In genomic region chr1:10837180-10837579, GRCm38 (mm10) we compare ENCODE assay signal across 8 mouse cellular contexts.
DNase-seq lines count a peak whose midpoint lies in the region; ATAC-seq lines count a peak whose summit lies in the region.
"Had no signal": no experiment of that assay in that cellular context is flagged by ENCODE, and none has a peak within 500 bp of the region (broad histone marks: within the 10 kb centered on the region; RNA-seq: fewer than 3 reads in every experiment).

No protein-coding gene starts in this region.

- 76% methylated on average over 2 of the region's 2 CpGs for WGBS in hindbrain, embryonic 16.5 days
- WGBS in hindbrain, embryonic 11.5 days, result 86% methylated on average over 2 of the region's 2 CpGs
- 73% methylated on average over 2 of the region's 2 CpGs for WGBS in midbrain, embryonic 16.5 days
- 67% methylated on average over 2 of the region's 2 CpGs for WGBS in midbrain, embryonic 15.5 days

- DNase-seq in hindbrain, embryonic 11.5 days (ENCODE audit: low spot score), result no peak
- peak; percentile 3 to 9 for DNase-seq in kidney, postnatal 4 days
- peak; percentile 5 for DNase-seq in right cerebral cortex, postnatal 4 days
- no peak for DNase-seq in testis, postnatal 10 days (ENCODE audit: low spot score)

- no peak overlapping the region for H3K4me3 ChIP-seq in hindbrain, embryonic 16.5 days (ENCODE audit: low read length)
- no peak overlapping the region for H3K4me3 ChIP-seq in hindbrain, embryonic 11.5 days (ENCODE audit: low read depth, low read length)
- no peak overlapping the region for H3K4me3 ChIP-seq in midbrain, embryonic 16.5 days (ENCODE audit: low read depth, low read length)
- no peak overlapping the region for H3K4me3 ChIP-seq in midbrain, embryonic 15.5 days
- H3K4me3 ChIP-seq: limb, embryonic 15.5 days had no signal

- no peak overlapping the region for H3K4me2 ChIP-seq in hindbrain, embryonic 16.5 days (ENCODE audit: low read length)
- H3K4me2 ChIP-seq in hindbrain, embryonic 11.5 days (replicated peaks; ENCODE audit: low read depth, low read length), result no peak overlapping the region
- no peak overlapping the region for H3K4me2 ChIP-seq in midbrain, embryonic 16.5 days (ENCODE audit: low read length)
- no peak overlapping the region for H3K4me2 ChIP-seq in midbrain, embryonic 15.5 days
- H3K4me2 ChIP-seq: limb, embryonic 15.5 days had no signal

- no peak overlapping the region for H3K9ac ChIP-seq in hindbrain, embryonic 16.5 days (ENCODE audit: low read depth, low read length)
- no peak overlapping the region for H3K9ac ChIP-seq in hindbrain, embryonic 11.5 days (ENCODE audit: low read depth, low read length)
- H3K9ac ChIP-seq in midbrain, embryonic 16.5 days (ENCODE audit: low read depth, low read length), result no peak overlapping the region
- no peak overlapping the region for H3K9ac ChIP-seq in midbrain, embryonic 15.5 days
- H3K9ac ChIP-seq: limb, embryonic 15.5 days had no signal

- H3K36me3 ChIP-seq in hindbrain, embryonic 16.5 days (ENCODE audit: control insufficient read depth, insufficient read depth, low read length), result no peaks in the 10 kb centered on the region
- no peaks in the 10 kb centered on the region for H3K36me3 ChIP-seq in hindbrain, embryonic 11.5 days (ENCODE audit: control insufficient read depth, insufficient read depth, low read length)
- no peaks in the 10 kb centered on the region for H3K36me3 ChIP-seq in midbrain, embryonic 16.5 days (ENCODE audit: control insufficient read depth, insufficient read depth, low read length)
- no peaks in the 10 kb centered on the region for H3K36me3 ChIP-seq in midbrain, embryonic 15.5 days (replicated peaks)
- H3K36me3 ChIP-seq: limb, embryonic 15.5 days had no signal

- H3K4me1 ChIP-seq in hindbrain, embryonic 16.5 days (ENCODE audit: control insufficient read depth, insufficient read depth, low read depth, low read length), result no peaks in the 10 kb centered on the region
- H3K4me1 ChIP-seq in hindbrain, embryonic 11.5 days (replicated peaks; ENCODE audit: control insufficient read depth, insufficient read depth, low read length), result no peaks in the 10 kb centered on the region
- no peaks in the 10 kb centered on the region for H3K4me1 ChIP-seq in midbrain, embryonic 16.5 days (ENCODE audit: control insufficient read depth, insufficient read depth, low read length)
- H3K4me1 ChIP-seq in midbrain, embryonic 15.5 days, result no peaks in the 10 kb centered on the region
- H3K4me1 ChIP-seq: limb, embryonic 15.5 days had no signal

- peaks cover 4% of the 10 kb centered on the region; the same call in 1 of the 2 replicates for H3K9me3 ChIP-seq in hindbrain, embryonic 16.5 days (ENCODE audit: control insufficient read depth, low read length)
- no peaks in the 10 kb centered on the region for H3K9me3 ChIP-seq in hindbrain, embryonic 11.5 days (ENCODE audit: control insufficient read depth, low read length)
- 0 out of 2 replicates have a peak, but pooled peaks cover 4% of the 10 kb centered on the region for H3K9me3 ChIP-seq in midbrain, embryonic 16.5 days (replicated peaks; ENCODE audit: control insufficient read depth, low read length, poor library complexity, severe bottlenecking)
- no peaks in the 10 kb centered on the region for H3K9me3 ChIP-seq in midbrain, embryonic 15.5 days
- H3K9me3 ChIP-seq: limb, embryonic 15.5 days had no signal

- no peak overlapping the region for H3K27ac ChIP-seq in hindbrain, embryonic 16.5 days (ENCODE audit: low read depth, low read length)
- H3K27ac ChIP-seq in hindbrain, embryonic 11.5 days (ENCODE audit: low read depth, low read length), result no peak overlapping the region
- no peak overlapping the region for H3K27ac ChIP-seq in midbrain, embryonic 16.5 days (ENCODE audit: low read length)
- H3K27ac ChIP-seq in midbrain, embryonic 15.5 days, result no peak overlapping the region
- H3K27ac ChIP-seq: limb, embryonic 15.5 days had no signal

- peak; percentile 61; the same call in 1 of the 2 replicates for ATAC-seq in hindbrain, embryonic 16.5 days
- no peak for ATAC-seq in hindbrain, embryonic 11.5 days (ENCODE audit: low FRiP score)
- 0 out of 2 replicates have a peak, but pooled peaks have one; percentile 39 for ATAC-seq in midbrain, embryonic 16.5 days
- ATAC-seq in midbrain, embryonic 15.5 days (replicated peaks), result no peak

- no peaks in the 10 kb centered on the region for H3K27me3 ChIP-seq in hindbrain, embryonic 16.5 days (replicated peaks; ENCODE audit: control insufficient read depth, insufficient read depth, low read length)
- H3K27me3 ChIP-seq in hindbrain, embryonic 11.5 days (ENCODE audit: control insufficient read depth, insufficient read depth, low read length), result no peaks in the 10 kb centered on the region
- no peaks in the 10 kb centered on the region for H3K27me3 ChIP-seq in midbrain, embryonic 16.5 days (ENCODE audit: control insufficient read depth, insufficient read depth, low read depth, low read length)
- no peaks in the 10 kb centered on the region for H3K27me3 ChIP-seq in midbrain, embryonic 15.5 days (replicated peaks)
- H3K27me3 ChIP-seq: limb, embryonic 15.5 days had no signal

Comparison
In these comparisons a context has a peak if more than half of its experiments do, and no peak if none do; other contexts are left out.
1. ATAC-seq: peak in hindbrain, embryonic 16.5 days (single experiment) and midbrain, embryonic 16.5 days (single experiment); none in hindbrain, embryonic 11.5 days (single experiment) and midbrain, embryonic 15.5 days (single experiment).
2. DNase-seq: peak in kidney, postnatal 4 days (2 of 2) and right cerebral cortex, postnatal 4 days (single experiment); none in hindbrain, embryonic 11.5 days (single experiment) and testis, postnatal 10 days (single experiment).